Mouse (Mus musculus) forebrain, embryonic 11.5 days (tissue): ENCODE results near the gene Dab1. TPM values are rescaled to one million over a fixed set of nuclear protein-coding genes. Genes with fewer than 3 reads are reported as not detected.
A peak's percentile ranks its signal among the peaks of the same experiment; 100 is the strongest.

Experiments
- ATAC-seq: fragments of 200-750 bp; cut with Nextera tagmentation; replicated peaks from 2 replicates; pipeline ENCODE4 v1.8.0; 2017; ENCODE audit warnings: moderate TSS enrichment; ENCODE audit not compliant: low FRiP score
- DNase-seq: peaks from one replicate; pipeline ENCODE4 v3.0.0-alpha.2; 2017; ENCODE audit warnings: low spot score
- H3K27ac ChIP-seq: fragments of 300-500 bp; sonication (generic); 2 replicates; pipeline ENCODE4 v1.5.1; 2014; ENCODE audit warnings: low read depth, low read length
- H3K27me3 ChIP-seq: fragments of 300-500 bp; sonication (generic); 2 replicates; pipeline ENCODE4 v1.6.1; 2014; ENCODE audit warnings: mild to moderate bottlenecking, low read length, mixed read lengths; ENCODE audit not compliant: control insufficient read depth, insufficient read depth
- H3K36me3 ChIP-seq: fragments of 300-500 bp; sonication (generic); 2 replicates; pipeline ENCODE4 v1.6.1; 2014; ENCODE audit warnings: mild to moderate bottlenecking, low read length, moderate library complexity, mixed read lengths; ENCODE audit not compliant: control insufficient read depth, insufficient read depth
- H3K4me1 ChIP-seq: fragments of 300-500 bp; sonication (generic); replicated peaks from 2 replicates; pipeline ENCODE4 v1.6.1; 2014; ENCODE audit warnings: low read length, mixed read lengths; ENCODE audit not compliant: control insufficient read depth, insufficient read depth
- H3K4me2 ChIP-seq: fragments of 300-500 bp; sonication (generic); 2 replicates; pipeline ENCODE4 v1.6.1; 2014; ENCODE audit warnings: low read depth, mild to moderate bottlenecking, low read length, moderate library complexity, mixed read lengths; ENCODE audit not compliant: severe bottlenecking
- H3K4me3 ChIP-seq: fragments of 300-500 bp; sonication (generic); 2 replicates; pipeline ENCODE4 v1.5.1; 2014; ENCODE audit warnings: low read depth, low read length
- H3K9ac ChIP-seq: fragments of 300-500 bp; sonication (generic); 2 replicates; pipeline ENCODE4 v1.6.1; 2014; ENCODE audit warnings: low read length
- H3K9me3 ChIP-seq: fragments of 300-500 bp; sonication (generic); 2 replicates; pipeline ENCODE4 v1.6.1; 2016; ENCODE audit warnings: low read length, mixed read lengths; ENCODE audit not compliant: control insufficient read depth
- WGBS: fragments of 180-500 bp; shearing (Covaris S2); extraction: QIAGEN DNeasy Blood & Tissue Kit; methylation state at CpG from one replicate; pipeline ENCODE4 v1.1.7; 2014; 5-methylcytosine and 5-hydroxymethylcytosine counted together
- polyA plus RNA-seq: library from polyadenylated mRNA; unstranded; fragments of >200 nt; fragmentation: Nextera tagmentation; extraction: Ambion mirVana; gene quantifications from 2 replicates; pipeline ENCODE4 v1.2.1, GENCODE M21; 2014

The Dab1 gene
- polyA plus RNA-seq, 1 experiment from 2014 or later: 51.6 TPM

GRCm38 (mm10) chr4:103667438-103667837 lies 48.3 kb downstream of the Dab1 start:
- Histone ChIP-seq H3K9me3 (no peaks in the 10 kb centered on the region), H3K9ac (no peak overlapping the region)
- 86% methylated on average over 4 of the region's 4 CpGs for WGBS

DNA sequence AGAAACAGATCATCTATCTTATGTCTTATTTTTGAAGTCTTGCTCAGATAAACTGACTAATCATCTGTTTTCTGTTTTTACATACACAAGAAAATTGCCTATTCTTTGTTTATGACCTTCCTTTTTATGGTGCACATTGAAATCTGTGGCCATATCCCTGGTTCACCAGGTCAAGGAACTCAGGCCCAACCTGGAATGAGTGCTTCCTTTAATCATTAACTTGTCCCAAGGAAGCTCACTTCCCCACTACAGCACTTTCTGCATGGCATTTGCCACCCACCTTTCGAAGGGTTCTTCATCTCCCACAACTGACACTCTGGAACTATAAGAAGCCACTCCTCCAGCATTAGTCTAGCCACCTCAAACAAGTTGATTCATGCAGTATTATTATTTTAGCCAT lies 58.0 kb downstream of the Dab1 start:
- H3K27me3 ChIP-seq: no peaks in the 10 kb centered on the region
- H3K27ac ChIP-seq: no peak overlapping the region
- H3K4me2 ChIP-seq: no peak overlapping the region
- 84% methylated on average over 1 of the region's 1 CpGs for WGBS
- H3K9me3 ChIP-seq: no peaks in the 10 kb centered on the region
- no peaks in the 10 kb centered on the region for H3K4me1 ChIP-seq
- no peak overlapping the region for H3K4me3 ChIP-seq
- no peak for DNase-seq
- H3K9ac ChIP-seq: no peak overlapping the region
- ATAC-seq: no peak
- H3K36me3 ChIP-seq: no peaks in the 10 kb centered on the region

More at GRCm38 (mm10) chr4:103667438-103667837, 48.3 kb downstream of the Dab1 start:
- no peak overlapping the region for H3K27ac ChIP-seq
- H3K36me3 ChIP-seq: no peaks in the 10 kb centered on the region
- no peaks in the 10 kb centered on the region for H3K4me1 ChIP-seq
- DNase-seq: no peak
- no peaks in the 10 kb centered on the region for H3K27me3 ChIP-seq
- no peak for ATAC-seq
- no peak overlapping the region for H3K4me3 ChIP-seq
- H3K4me2 ChIP-seq: no peak overlapping the region

DNA sequence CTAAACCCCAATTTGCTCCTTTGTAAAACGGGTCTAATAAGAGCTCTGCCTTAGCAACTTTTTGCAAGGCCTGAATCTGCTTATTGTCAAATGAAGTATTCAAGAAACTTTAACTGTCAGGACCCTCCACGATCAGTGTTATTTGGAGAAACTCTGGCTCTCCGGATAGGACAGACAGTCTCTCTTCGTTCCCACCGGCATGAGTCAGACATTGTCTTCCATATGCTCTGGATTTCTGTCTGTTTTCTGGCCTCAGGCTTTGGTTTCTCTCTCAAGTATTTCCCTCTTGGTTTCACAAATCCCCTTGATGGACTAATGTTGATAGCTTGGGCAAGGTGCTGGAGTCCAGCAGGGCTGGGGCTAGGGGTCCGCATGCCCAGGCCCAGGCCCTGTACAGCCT lies 59.3 kb downstream of the Dab1 start:
- Histone ChIP-seq H3K4me3 (no peak overlapping the region), H3K4me2 (no peak overlapping the region), H3K36me3 (no peaks in the 10 kb centered on the region), H3K27ac (no peak overlapping the region), H3K27me3 (no peaks in the 10 kb centered on the region), H3K9ac (no peak overlapping the region), H3K4me1 (no peaks in the 10 kb centered on the region), H3K9me3 (no peaks in the 10 kb centered on the region)
- ATAC-seq: no peak
- no peak for DNase-seq
- 84% methylated on average over 6 of the region's 6 CpGs for WGBS

GRCm38 (mm10) chr4:103685136-103685535 lies 66.0 kb downstream of the Dab1 start:
- Histone ChIP-seq H3K27me3 (no peaks in the 10 kb centered on the region), H3K36me3 (no peaks in the 10 kb centered on the region), H3K9ac (no peak overlapping the region), H3K4me2 (no peak overlapping the region), H3K27ac (no peak overlapping the region), H3K9me3 (no peaks in the 10 kb centered on the region), H3K4me1 (no peaks in the 10 kb centered on the region), H3K4me3 (no peak overlapping the region)
- ATAC-seq: no peak
- 82% methylated on average over 4 of the region's 4 CpGs for WGBS
- DNase-seq: no peak

- Histone ChIP-seq H3K9me3 (no peaks in the 10 kb centered on the region), H3K4me1 (no peaks in the 10 kb centered on the region), H3K9ac (no peak overlapping the region), H3K36me3 (no peaks in the 10 kb centered on the region), H3K4me2 (no peak overlapping the region), H3K4me3 (no peak overlapping the region), H3K27ac (no peak overlapping the region), H3K27me3 (no peaks in the 10 kb centered on the region)
- no peak for DNase-seq
- WGBS: 46% methylated on average over 3 of the region's 3 CpGs
- ATAC-seq: no peak
Measured at GRCm38 (mm10) chr4:103691717-103692116, 72.6 kb downstream of the Dab1 start.

DNA sequence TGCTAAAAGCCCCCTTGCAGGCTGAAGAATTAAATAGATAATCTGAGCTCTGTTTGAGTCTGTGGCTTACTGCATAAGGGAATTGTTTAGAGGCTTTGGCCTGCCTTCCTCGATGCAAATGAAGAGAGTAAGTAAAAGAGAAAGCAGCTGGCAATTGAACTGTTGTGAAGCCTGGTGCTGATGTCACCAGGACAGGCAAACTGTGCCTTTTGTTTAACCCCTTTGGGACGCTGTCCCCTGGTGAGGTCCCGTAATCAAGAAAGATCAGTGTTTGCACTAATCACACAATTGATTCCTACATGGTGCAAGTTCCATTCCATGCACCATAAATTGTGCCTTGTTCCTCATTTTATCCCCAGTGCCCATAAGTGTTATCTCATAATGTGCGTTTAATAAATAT lies 80.6 kb downstream of the Dab1 start:
- H3K36me3 ChIP-seq: no peaks in the 10 kb centered on the region
- H3K27me3 ChIP-seq: no peaks in the 10 kb centered on the region
- H3K4me2 ChIP-seq: no peak overlapping the region
- H3K9me3 ChIP-seq: no peaks in the 10 kb centered on the region
- H3K27ac ChIP-seq: no peak overlapping the region
- ATAC-seq (0 out of 2 replicates have a peak, but pooled peaks have one; percentile 39), DNase-seq (no peak)
- H3K4me3 ChIP-seq: no peak overlapping the region
- no peaks in the 10 kb centered on the region for H3K4me1 ChIP-seq
- H3K9ac ChIP-seq: no peak overlapping the region
- 16% methylated on average over 4 of the region's 4 CpGs for WGBS

DNA sequence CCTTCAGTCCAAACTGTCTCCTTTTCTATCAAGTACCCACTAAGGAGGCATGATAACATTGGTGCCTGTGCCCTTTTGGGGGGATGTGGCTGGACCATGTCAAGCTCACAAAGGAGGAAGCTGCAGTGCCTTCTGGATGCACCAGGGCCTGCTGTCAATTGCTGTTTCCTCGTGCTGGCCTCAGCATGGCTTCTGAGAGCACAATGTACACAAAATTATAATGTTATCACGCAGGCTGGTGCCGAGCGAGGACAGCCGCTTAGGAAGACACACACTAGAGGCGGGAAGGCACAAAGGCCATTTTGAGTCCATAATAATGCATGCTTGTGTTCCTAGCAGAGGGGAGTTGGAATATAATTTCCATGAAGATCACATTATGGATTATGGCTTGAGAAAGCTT lies 81.2 kb downstream of the Dab1 start:
- no peaks in the 10 kb centered on the region for H3K36me3 ChIP-seq
- no peak for ATAC-seq
- H3K27me3 ChIP-seq: no peaks in the 10 kb centered on the region
- no peak overlapping the region for H3K9ac ChIP-seq
- no peak overlapping the region for H3K4me3 ChIP-seq
- no peak overlapping the region for H3K27ac ChIP-seq
- H3K4me1 ChIP-seq: no peaks in the 10 kb centered on the region
- H3K9me3 ChIP-seq: no peaks in the 10 kb centered on the region
- 69% methylated on average over 6 of the region's 6 CpGs for WGBS
- no peak for DNase-seq
- H3K4me2 ChIP-seq: no peak overlapping the region

DNA sequence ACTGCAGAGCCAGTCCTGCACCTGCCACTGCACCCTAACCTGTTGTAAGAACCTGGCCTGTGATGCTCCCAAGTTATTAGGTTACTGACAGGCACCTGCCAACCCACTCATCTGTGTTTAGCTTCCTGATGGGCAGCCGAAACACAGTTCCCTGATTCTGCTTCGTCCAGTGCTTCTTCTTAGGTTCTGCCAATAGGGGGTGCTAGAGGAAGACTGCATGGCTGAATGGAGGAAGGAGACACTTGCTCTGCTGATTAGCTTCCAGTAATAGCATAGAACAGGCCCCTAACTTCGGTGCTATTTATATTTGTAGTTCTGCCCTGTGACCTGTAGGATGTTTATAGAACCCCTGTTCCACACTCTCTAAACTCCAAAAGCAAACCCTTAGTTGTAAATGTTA lies 83.0 kb downstream of the Dab1 start:
- Histone ChIP-seq H3K36me3 (no peaks in the 10 kb centered on the region), H3K27ac (no peak overlapping the region), H3K4me2 (no peak overlapping the region), H3K4me3 (no peak overlapping the region), H3K9me3 (no peaks in the 10 kb centered on the region), H3K9ac (no peak overlapping the region), H3K27me3 (no peaks in the 10 kb centered on the region), H3K4me1 (no peaks in the 10 kb centered on the region)
- 70% methylated on average over 3 of the region's 3 CpGs for WGBS
- ATAC-seq: no peak
- no peak for DNase-seq

DNA sequence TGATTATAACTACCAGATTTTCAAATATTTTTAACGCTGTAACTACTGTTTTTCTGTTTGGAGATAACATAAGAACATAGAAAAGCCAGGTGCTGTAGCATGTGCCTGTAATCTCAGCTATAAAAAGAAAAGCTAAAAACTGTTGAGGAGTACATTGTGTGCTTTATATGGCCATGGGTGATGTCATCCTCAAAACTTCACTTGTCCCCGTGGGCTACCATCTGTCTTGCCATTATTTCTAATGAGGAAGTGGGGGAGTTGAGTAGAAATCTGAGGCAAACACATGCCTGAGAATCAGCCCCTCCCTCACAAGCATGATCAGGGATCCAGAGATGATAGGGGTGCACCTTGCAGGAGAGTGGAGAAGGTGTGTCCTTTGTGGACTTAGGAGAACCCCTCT lies 85.3 kb downstream of the Dab1 start:
- H3K27me3 ChIP-seq: no peaks in the 10 kb centered on the region
- DNase-seq (no peak), ATAC-seq (no peak)
- 82% methylated on average over 2 of the region's 2 CpGs for WGBS
- no peak overlapping the region for H3K4me2 ChIP-seq
- no peaks in the 10 kb centered on the region for H3K4me1 ChIP-seq
- no peaks in the 10 kb centered on the region for H3K36me3 ChIP-seq
- no peak overlapping the region for H3K9ac ChIP-seq
- no peak overlapping the region for H3K27ac ChIP-seq
- H3K4me3 ChIP-seq: no peak overlapping the region
- H3K9me3 ChIP-seq: no peaks in the 10 kb centered on the region
